Mouse (Mus musculus): ENCODE measurements at regions not wholly inside any gene's neighbourhood (a gene's known extent, or its start where the extent isn't known, plus 50 kb on each side); places are given as distances from the start of the nearest gene placed in this dataset.
A peak's percentile ranks its signal among the peaks of the same experiment; 100 is the strongest.

DNA sequence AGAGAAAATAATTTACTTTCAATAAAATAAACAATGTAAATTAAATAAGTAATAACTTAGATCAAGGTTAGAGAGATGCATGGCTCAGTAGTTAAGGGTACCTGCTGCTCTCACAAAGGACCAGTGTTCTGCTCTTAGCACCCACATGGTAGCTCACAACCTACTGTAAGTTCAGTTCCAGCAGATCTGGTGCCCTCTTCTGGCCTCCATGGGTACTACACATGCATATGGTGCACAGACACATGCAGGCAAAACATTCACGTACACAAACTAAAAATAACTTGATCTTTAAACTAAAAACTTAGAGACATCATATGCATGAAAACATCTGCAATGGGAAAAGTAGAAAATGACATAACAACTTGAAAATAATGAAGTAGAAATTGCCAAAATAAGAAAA lies 184.2 kb upstream of the Ank start:
- no peak for DNase-seq

DNA sequence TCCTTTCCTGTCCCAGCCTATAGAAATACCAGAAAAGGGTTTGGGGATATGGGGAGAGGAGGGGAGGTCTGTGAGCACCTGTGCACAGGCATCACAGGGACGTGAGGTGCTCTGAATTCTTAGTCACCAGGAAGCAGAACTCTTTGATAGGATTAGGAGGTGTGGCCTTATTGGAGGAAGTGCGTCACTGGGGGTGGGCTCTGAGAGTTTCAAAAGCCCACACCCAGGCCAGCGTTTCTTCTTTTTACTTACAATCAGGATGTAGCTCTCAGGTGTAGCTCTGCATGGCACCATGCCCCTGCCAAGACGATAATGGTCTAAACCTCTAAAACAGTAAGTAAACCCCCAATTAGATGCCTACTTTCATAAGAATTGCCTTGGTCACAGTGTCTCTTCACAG lies 162.6 kb upstream of the Ank start:
- no peak for DNase-seq

- no peak for DNase-seq
These were observed 162.2 kb upstream of the Ank start for GRCm38 (mm10) chr15:27304256-27304655.

DNA sequence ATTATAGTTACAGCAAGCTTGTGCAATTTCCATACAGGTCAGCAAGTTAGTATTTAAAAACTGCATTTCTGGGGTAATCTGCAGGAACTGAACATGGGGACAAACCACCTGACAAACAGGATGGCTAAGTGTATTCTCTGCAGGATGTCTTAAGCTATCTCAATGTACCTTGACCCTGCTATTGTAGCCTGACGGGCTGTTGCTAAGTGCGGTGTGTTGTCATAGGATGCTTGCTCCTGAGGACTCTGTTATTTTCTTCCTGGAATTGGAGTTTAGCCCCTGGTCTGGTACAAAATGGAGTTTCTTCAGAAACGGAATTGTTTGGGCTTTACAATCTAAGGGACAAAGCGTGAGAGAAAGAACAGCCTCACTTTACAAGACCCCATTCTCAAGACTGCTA lies 161.4 kb upstream of the Ank start:
- no peak for DNase-seq

DNA sequence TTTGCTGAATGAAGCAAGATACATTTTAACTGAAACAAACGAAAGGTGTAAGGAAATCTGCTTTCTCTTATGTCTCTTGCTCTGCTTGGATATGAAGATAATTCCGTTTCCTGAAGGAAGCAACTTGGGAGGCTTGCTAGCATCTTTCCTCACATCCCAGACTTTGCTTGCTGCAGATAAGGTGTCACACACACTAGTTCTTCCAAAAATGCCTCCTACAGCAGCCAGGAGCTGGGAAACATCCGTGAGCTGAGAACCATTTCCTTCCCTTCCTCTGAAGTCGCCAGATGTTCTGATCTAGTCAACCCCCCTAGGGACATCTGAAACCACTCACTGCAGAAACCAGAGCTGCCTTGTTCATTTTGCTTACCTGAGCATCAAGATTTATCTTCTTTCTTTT lies 157.8 kb upstream of the Ank start:
- no peak for DNase-seq

DNA sequence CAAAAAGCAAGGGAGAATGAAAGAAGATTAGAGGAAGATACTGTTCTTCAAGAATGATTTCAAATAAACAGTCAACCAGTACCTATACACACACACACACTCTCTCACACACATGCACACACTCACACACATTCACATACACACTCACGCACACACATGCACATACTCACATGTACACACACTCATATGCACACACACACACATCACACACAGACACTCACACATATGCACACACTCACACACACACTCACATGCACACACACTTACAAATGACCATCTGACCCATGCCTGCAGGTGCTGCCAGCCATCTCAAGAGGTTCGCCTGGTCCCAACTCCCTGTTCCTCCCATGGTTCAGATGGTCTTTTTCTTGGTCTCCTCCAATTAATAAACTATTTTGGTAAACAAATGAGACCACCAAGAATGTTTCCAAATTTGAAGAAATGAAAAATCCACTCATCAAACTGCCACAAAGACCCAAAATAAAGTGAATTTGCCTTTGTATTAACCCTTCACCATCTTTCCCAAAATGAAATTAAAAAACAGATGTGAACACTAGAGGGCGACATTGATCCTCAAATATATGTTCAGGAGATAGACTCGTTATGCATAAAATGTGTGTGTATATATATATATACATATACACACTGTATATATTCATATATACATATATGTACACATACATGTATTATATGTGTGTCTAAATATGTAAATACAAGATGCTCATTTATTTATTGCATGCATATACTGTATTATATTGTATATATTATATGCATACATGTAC lies 150.3 kb upstream of the Ank start:
- DNase-seq = no peak

DNA sequence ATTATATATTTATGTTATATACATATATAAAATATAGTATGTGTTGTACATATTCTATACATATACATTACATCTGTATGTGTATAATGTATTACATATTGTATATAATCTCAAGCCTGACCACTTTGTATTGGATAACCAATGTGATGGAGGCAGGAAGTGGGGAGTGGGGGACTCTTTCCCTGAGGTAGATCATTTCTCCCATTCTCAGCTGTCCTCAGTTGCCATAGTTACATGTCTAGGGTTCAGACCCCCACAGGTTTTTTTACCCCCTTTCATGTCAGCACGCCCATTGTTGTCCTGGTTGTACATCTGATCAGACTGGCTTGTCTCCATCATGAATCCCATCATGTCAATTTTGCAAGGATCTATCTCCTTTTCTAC lies 149.7 kb upstream of the Ank start:
- no peak for DNase-seq

DNA sequence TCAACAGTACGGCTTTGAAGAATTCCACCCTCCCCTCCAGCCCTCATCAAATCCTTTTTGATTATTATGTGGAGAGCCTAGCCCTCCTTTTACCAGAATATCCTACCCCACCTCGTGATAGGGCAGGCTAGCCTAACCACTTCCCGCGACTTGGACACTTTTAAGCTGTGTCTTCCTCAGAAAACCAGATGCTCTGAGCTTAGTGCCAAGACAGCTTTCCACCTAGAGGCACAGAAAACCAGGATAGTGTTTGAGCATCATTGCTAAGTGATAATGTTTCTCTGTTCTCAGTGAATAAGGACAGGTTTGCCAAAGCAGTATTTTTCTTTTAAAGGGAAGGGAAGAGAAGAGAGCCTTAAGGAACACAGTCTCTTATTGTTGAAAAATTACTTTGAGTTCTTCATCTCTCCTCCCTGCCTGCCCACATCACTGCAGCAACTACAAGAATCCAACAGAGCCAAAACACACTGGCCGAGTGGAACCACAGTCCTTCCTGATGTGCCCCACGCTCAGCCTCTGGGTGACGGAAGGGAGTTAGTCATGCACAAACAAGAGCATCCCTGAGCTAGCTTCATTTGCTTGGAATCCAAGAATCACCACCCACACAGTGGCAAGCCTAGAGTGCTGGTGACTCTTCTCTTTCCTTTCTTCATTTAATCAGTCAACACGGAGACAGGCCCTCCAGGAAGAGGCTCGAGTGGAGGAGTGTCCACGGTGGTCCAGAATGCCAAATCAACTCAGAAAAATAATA lies 144.4 kb upstream of the Ank start:
- no peak for DNase-seq

DNA sequence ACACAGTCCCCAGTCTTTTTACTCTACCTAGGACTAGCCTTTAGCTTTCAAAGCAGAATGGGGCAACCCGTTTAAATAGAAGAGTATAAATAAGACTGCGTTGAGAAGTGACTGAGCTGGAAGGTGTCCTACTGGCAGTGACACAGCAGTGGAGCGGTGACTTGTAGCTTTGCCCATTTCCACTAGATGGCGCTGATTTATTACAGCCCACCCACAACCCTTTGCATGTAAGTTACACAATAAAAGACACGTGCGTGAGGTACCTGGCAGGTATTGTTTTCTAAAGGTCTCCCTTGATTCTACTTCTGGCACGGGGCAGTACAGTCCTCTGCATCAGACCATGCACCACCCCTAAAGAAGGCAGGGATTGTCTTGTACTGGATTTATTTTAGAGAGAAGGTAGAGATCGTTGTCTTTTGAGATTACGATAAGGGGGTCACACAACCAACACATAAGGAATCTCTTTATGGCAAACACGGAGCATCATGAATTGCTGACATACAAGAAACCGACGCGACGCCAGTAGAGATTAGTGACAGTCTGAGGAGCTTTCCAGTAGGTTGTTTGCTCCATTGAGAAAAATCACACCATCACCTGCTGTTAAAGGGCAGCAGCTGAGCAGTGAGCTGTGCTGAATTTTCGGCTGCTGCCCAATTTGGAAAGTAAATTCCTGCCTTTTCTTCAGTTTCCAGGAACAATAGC lies 140.5 kb upstream of the Ank start:
- DNase-seq = peak; percentile 75

- peak; percentile 28 for DNase-seq
These were observed 140.0 kb upstream of the Ank start for GRCm38 (mm10) chr15:27326549-27326876.

DNA sequence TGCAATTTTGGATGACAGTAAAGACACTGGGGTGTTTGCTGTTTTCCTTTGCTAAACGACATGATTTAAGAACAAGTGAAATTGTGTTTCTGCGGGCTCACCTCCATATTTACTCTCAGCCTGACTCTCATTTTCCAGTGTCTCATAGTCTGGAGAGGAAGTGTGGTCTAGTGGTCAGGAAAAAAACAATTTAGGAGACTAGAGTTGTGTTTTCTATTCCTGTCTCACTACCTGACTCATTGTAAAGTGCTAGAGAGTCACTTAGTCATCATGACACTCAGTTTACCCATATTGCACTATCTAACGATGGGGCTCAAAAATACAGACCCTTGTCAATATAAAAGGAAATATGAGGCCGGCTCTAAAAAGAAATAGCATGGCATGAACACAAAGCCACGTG lies 138.7 kb upstream of the Ank start:
- DNase-seq = no peak

- DNase-seq = no peak
These were observed 138.0 kb upstream of the Ank start for GRCm38 (mm10) chr15:27328441-27328840.

DNA sequence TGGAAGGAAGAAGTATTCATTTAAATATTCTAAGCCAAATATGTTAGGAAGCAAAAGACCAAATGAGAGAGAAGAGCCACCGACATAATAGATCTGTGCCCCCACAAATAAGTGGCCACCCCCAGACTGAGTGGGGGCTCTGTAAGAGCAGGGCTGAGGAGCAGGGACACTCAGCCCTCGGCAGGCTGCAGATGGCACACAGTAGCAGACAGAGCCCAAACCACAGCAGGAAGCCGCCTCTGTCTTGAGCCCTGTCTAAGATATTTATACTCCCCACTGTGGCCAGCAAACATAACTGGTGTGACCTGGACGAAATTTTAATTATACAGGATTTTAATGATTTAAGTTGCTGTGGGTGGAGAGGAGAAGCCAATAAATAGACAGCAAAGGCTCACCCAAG lies 126.4 kb upstream of the Ank start:
- peak; percentile 21 for DNase-seq

DNA sequence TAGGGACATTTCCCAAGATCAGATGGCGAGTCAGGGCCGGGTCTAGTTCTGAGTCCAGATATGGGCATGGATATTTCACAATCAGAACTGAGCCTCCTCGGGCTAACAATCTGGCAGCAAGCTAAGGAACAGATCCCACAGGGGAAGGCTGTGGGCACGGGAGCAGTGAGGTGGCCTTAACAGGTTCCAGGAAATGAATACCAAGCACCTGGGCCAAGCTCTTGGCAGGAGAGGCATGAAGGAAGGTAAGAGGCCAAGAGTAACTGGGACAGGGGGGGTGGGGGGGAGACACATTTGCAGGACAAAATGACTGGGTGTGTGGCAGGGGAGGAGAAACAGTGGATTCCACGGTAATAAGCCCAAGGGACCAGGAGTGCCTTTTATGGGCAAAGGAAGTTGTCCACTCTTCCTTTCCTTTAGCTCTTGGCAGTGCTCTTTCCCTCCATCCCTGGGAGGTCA lies 124.9 kb upstream of the Ank start:
- peak; percentile 65 for DNase-seq

GRCm38 (mm10) chr15:27358441-27358840 lies 108.0 kb upstream of the Ank start:
- peak; percentile 19 for DNase-seq

DNA sequence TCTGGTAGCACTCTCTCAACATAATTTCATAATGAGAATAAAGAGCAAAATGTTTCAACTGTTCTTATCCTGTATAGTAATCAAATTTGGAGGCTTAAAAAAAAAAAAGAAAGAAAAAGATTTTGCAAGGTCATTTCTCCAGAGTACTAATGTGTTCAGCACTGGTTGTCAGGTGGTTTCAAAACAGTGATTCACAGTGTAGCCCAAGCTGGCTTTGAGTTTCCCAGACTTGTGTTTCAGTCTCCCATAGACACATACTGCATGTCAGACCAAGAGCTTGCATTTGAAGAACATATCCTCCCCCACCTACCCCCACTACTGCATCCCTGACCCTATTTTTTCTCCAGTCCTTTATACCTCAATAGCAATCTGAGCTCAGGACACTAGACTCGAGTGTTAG lies 107.2 kb upstream of the Ank start:
- no peak for DNase-seq

- DNase-seq = no peak
These were observed 92.0 kb upstream of the Ank start for GRCm38 (mm10) chr15:27374517-27374916.

DNA sequence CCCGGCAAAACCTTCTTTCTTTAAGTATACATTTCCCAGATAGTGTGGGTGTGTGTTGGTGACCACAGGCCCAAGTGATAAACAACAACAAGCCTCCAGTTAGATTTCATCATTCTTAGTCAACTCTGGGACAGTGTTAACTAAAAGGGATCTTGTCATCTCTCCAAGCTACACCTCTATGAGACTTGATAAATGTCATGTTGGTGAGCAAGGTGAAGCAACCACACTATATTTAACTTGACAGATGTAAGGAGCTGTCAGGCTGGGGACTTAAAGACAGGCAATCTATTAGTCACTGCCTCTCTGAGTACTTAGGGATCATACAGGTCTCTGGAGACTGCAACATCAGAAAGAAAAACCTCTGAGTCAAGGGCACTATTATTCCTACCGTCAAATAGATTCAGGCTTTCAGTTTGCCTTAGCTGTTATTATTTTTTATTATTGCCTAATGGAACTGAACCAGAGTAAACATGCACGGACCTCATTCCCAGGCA lies 87.8 kb upstream of the Ank start:
- no peak for DNase-seq

DNA sequence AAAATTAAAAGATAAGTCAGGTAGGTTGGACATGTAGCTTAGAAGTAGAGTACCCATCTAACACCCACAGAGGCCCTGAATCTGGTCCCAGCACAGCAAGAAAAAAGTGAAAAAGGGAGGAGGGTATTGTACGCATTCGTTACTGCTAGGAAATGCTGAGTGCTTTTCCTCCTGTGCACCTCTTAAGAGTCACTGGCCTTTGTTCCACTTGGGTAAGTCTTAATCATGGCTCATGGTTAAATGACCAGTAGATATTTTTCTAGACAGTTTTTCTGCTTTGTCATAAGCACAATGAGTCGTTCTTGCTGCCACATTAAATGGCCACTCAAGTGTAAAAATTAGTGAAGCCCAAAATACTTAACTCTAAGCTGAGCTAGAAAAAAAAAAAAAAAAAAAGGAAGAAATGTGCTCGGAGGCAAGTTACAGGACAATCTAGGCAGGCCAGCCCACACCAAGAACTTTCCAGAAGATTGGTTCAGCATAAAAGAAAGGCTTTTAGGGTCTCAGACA lies 86.0 kb upstream of the Ank start:
- DNase-seq = no peak

- DNase-seq = no peak
These were observed 84.9 kb upstream of the Ank start for GRCm38 (mm10) chr15:27381565-27381964.

GRCm38 (mm10) chr15:27390567-27390966 lies 75.9 kb upstream of the Ank start:
- DNase-seq = no peak

GRCm38 (mm10) chr15:27405721-27406161 lies 60.7 kb upstream of the Ank start:
- no peak for DNase-seq

DNA sequence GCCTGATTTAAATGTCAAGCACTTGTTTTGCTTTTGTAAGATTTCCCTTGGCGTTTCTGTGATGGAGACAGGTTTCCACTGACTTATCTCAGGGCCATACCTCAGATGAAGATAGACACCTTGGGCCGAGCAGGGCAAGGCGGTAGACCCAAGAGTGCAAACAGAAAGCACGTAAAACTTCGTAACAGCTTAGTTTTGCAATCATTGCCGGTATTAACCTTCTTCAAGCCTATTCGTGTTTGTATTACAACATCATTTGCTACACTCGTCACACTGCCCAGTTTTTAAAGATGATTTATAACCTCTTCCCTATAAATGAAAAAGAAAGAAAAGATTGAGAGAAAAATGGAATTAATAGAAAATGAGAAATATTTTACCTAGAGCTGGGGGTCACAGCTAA lies 56.6 kb upstream of the Ank start:
- DNase-seq = no peak

GRCm38 (mm10) chr15:27412304-27412703 lies 54.2 kb upstream of the Ank start:
- DNase-seq = no peak
